Mouse (Mus musculus) layer of hippocampus, postnatal 14 days (tissue): Measurements from ENCODE around the gene 1700008O03Rik. TPM values are rescaled to one million over a fixed set of nuclear protein-coding genes. Genes with fewer than 3 reads are reported as not detected.

ENCODE experiments used
- DNase-seq, 2 experiments: peaks; one replicate each; pipeline ENCODE4 v3.0.0; 2021 to 2022; ENCODE audit warnings: low spot score in 2 of 2, mixed read lengths in 1 of 2
- total RNA-seq, 2 experiments: library from RNA; stranded (reverse); gene quantifications; 2 replicates each; pipeline ENCODE4 v1.2.3; 2021

The 1700008O03Rik gene
- total RNA-seq, 2 experiments from 2014 or later = 2.3 TPM

DNA sequence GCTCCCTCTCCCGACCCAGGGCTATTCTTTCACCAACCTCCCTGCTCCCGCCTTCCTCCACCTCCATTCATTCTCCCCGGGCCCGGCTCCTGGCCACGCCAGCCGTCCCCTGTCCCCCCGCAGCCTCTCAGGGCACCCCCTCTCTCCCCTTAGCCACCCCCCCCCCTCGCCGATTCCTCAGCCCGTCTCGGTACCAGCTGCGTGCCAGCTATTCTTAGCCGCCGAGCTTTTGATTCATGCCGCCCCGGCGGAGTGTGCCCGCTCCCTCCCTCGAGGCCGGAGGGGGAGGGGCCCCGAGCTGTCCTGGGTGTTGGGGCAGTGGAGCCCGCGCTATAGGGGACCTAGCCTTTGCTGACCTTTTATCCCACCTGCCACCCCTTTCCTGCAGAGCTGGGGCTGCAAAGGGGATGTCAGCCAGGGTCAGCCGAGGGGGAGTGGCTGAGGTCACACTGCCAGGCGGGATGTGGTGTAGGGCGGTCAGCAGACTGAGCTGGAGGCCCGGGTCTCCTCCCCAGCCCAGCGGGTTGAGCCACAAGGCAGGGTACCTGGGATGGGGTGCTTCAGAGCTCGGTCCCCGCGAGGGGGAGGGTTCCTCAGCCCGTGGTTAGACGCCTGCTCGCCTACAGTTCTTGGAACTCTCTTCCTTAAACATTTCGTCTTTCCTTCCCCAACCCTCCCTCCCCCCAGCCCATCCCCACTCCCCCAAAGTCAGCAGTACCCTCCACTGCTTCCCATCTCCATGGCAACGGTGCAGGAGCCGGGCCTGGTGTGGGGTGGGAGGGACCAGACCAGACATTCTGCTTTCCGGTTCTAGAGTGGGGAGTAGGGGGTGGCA is 74.5 kb downstream of the 1700008O03Rik start:
- DNase-seq = peak; percentile 45 to 69

DNA sequence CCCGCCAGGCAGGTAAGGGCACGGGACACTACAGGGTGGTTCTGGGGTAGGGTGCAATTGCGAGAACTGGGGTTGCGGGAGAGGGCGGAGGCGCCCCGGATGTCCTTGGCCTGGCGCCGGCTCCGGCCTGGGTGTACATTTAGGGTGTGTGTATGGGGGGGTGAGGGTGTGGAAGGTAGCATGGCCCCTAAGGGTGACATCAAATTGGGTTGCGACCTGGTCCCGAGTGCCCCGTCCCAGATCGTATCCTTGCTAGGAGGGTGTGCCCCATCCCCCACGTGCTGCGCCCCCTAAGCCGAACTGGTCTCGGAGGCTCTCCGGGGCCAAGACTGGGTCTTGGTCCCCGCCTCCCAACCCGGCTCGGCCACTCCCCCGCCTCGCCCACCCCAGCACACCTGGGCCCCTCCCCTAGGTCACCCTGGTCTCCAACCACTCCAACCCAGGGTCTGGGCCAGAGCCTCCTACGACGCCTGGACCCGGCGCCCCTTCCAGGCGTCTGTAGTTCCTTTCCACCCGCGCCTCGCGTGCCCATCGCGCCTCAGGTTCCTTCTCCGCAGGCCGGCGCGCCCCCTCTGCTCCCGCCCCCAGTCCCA is 75.2 kb downstream of the 1700008O03Rik start:
- DNase-seq = peak in 1 of 2 experiments; percentile 9

Other genes with a start within 250 kb of the 1700008O03Rik start
- gene Klk1b16, start 249.1 kb downstream of the 1700008O03Rik start, total RNA-seq = not detected
- gene Klk1b24, start 197.6 kb downstream of the 1700008O03Rik start, total RNA-seq = not detected
- gene Klk1b3, start 187.6 kb downstream of the 1700008O03Rik start, total RNA-seq = not detected
- gene Klk1b4, start 178.4 kb downstream of the 1700008O03Rik start, total RNA-seq = not detected
- not detected for gene Klk1b5, start 169.9 kb downstream of the 1700008O03Rik start, total RNA-seq
- gene Klk1, start 160.5 kb downstream of the 1700008O03Rik start, total RNA-seq = not detected
- gene Gm36864, start 149.6 kb downstream of the 1700008O03Rik start, total RNA-seq = not detected
- gene 1700028J19Rik, start 139.1 kb downstream of the 1700008O03Rik start, total RNA-seq = 1 to 10 TPM; 1.4 to 1.5 TPM
- 100 to 1,000 TPM in 1 of 2 experiments, 10 to 100 TPM in 1; 83.1 to 105 TPM for gene 2410002F23Rik, start 139.1 kb downstream of the 1700008O03Rik start, total RNA-seq
- gene Acp4, start 128.4 kb downstream of the 1700008O03Rik start, total RNA-seq = not detected
- gene Gm15517, start 124.4 kb downstream of the 1700008O03Rik start, total RNA-seq = not detected
- gene Clec11a, start 78.9 kb downstream of the 1700008O03Rik start, total RNA-seq = 1 to 10 TPM; 2.5 to 2.8 TPM
- gene Shank1, start 75.6 kb downstream of the 1700008O03Rik start, total RNA-seq = 100 to 1,000 TPM; 566 to 582 TPM
- gene Syt3, start 1.7 kb downstream of the 1700008O03Rik start, total RNA-seq = 10 to 100 TPM; 95.5 to 98.4 TPM
- 100 to 1,000 TPM; 299 to 301 TPM for gene Lrrc4b, start 43.2 kb upstream of the 1700008O03Rik start, total RNA-seq
- gene Aspdh, start 79.6 kb upstream of the 1700008O03Rik start, total RNA-seq = 10 to 100 TPM; 15.0 to 15.4 TPM
- 10 to 100 TPM; 60.7 to 64.3 TPM for gene Josd2, start 82.2 kb upstream of the 1700008O03Rik start, total RNA-seq
- 100 to 1,000 TPM; 163 to 173 TPM for gene Emc10, start 110.7 kb upstream of the 1700008O03Rik start, total RNA-seq
- 10 to 100 TPM; 29.8 to 48.4 TPM for gene Fam71e1, start 110.8 kb upstream of the 1700008O03Rik start, total RNA-seq
- under 1 TPM in 1 of 2 experiments, not detected in 1; 0.10 TPM for gene Mybpc2, start 138.8 kb upstream of the 1700008O03Rik start, total RNA-seq
- not detected for gene Spib, start 146.3 kb upstream of the 1700008O03Rik start, total RNA-seq
- gene Pold1, start 163.0 kb upstream of the 1700008O03Rik start, total RNA-seq = 1 to 10 TPM; 5.8 to 8.8 TPM
- 10 to 100 TPM; 58.7 to 63.2 TPM for gene Nr1h2, start 168.1 kb upstream of the 1700008O03Rik start, total RNA-seq
- under 1 TPM in 1 of 2 experiments, not detected in 1; 0.30 TPM for gene Napsa, start 186.6 kb upstream of the 1700008O03Rik start, total RNA-seq
- 100 to 1,000 TPM; 146 to 149 TPM for gene Kcnc3, start 204.8 kb upstream of the 1700008O03Rik start, total RNA-seq